Mouse (Mus musculus): ENCODE results near the gene Tent5b. TPM values are rescaled to one million over a fixed set of nuclear protein-coding genes. Genes with fewer than 3 reads are reported as not detected.

The Tent5b gene
- polyA plus RNA-seq, 1 experiment from 2014 or later, result 1.4 TPM

Other genes with a start within 250 kb of the Tent5b start
- 4.3 and 4.8 TPM in 2 replicates for gene Map3k6, start 239.3 kb upstream of the Tent5b start, polyA plus RNA-seq (2015; fragmentation: Nextera tagmentation; extraction: Ambion mirVana)
- gene Sytl1, start 217.0 kb upstream of the Tent5b start, polyA plus RNA-seq (2015; fragmentation: Nextera tagmentation; extraction: Ambion mirVana), result 6.6 and 8.2 TPM in 2 replicates
- gene Tmem222, start 202.3 kb upstream of the Tent5b start, polyA plus RNA-seq (2015; fragmentation: Nextera tagmentation; extraction: Ambion mirVana), result 84.4 and 89.9 TPM in 2 replicates
- 13.9 and 14.3 TPM in 2 replicates for gene Wdtc1, start 126.7 kb upstream of the Tent5b start, polyA plus RNA-seq (2015; fragmentation: Nextera tagmentation; extraction: Ambion mirVana)
- 8.6 and 9.4 TPM in 2 replicates for gene Slc9a1, start 110.4 kb upstream of the Tent5b start, polyA plus RNA-seq (2015; fragmentation: Nextera tagmentation; extraction: Ambion mirVana)
- gene Trnp1, start 18.4 kb downstream of the Tent5b start, polyA plus RNA-seq (2015; fragmentation: Nextera tagmentation; extraction: Ambion mirVana), result 3.7 and 4.0 TPM in 2 replicates
- 19.9 TPM in 2 replicates for gene Kdf1, start 38.8 kb downstream of the Tent5b start, polyA plus RNA-seq (2015; fragmentation: Nextera tagmentation; extraction: Ambion mirVana)
- 331 and 335 TPM in 2 replicates for gene Nudc, start 65.9 kb downstream of the Tent5b start, polyA plus RNA-seq (2015; fragmentation: Nextera tagmentation; extraction: Ambion mirVana)
- gene Nr0b2, start 73.2 kb downstream of the Tent5b start, polyA plus RNA-seq (2015; fragmentation: Nextera tagmentation; extraction: Ambion mirVana), result not detected in 2 replicates
- 9.5 and 9.9 TPM in 2 replicates for gene Gpatch3, start 94.6 kb downstream of the Tent5b start, polyA plus RNA-seq (2015; fragmentation: Nextera tagmentation; extraction: Ambion mirVana)
- gene Gpn2, start 104.2 kb downstream of the Tent5b start, polyA plus RNA-seq (2015; fragmentation: Nextera tagmentation; extraction: Ambion mirVana), result 16.4 and 21.2 TPM in 2 replicates
- 130 and 142 TPM in 2 replicates for gene Sfn, start 122.0 kb downstream of the Tent5b start, polyA plus RNA-seq (2015; fragmentation: Nextera tagmentation; extraction: Ambion mirVana)
- 3.9 and 4.2 TPM in 2 replicates for gene Zdhhc18, start 170.0 kb downstream of the Tent5b start, polyA plus RNA-seq (2015; fragmentation: Nextera tagmentation; extraction: Ambion mirVana)
- gene Pigv, start 192.5 kb downstream of the Tent5b start, polyA plus RNA-seq (2015; fragmentation: Nextera tagmentation; extraction: Ambion mirVana), result 17.1 and 17.4 TPM in 2 replicates